Comparison of ENCODE assay signal across 34 mouse cellular contexts in the genomic region with DNA sequence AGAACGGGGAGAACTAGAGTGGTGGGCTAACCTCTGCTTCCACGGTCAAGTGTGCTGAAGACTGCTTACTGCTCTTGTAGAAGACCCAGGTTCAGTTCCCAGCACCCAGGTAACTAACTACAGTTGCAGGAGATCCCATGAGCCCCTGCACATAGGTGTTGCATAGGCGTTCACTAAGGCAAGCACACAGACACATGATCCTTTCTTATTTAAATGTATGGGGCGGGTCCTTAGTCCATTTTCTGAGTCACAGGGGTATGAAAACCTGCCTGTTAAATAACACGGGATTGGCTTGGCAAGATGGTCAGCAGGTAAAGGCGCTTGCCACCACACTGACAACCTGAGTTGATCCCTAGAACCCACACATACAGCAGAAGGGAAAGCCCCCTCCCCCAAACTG.
"Had no signal": no experiment of that assay in that cellular context is flagged by ENCODE, and none has a peak within 500 bp of the region (broad histone marks: within the 10 kb centered on the region; RNA-seq: fewer than 3 reads in every experiment).

No protein-coding gene starts in this region.

- H3K4me2 ChIP-seq: heart, embryonic 11.5 days; heart, embryonic 12.5 days; heart, embryonic 13.5 days; heart, embryonic 15.5 days; hindbrain, embryonic 12.5 days; hindbrain, embryonic 13.5 days; hindbrain, embryonic 14.5 days; hindbrain, embryonic 15.5 days; intestine, embryonic 15.5 days; kidney, embryonic 15.5 days had no signal

- H3K9me3 ChIP-seq: heart, embryonic 12.5 days; heart, embryonic 13.5 days; heart, embryonic 15.5 days; hindbrain, embryonic 10.5 days; hindbrain, embryonic 12.5 days; hindbrain, embryonic 13.5 days; hindbrain, embryonic 15.5 days; intestine, embryonic 15.5 days; kidney, embryonic 15.5 days had no signal

- H3K27me3 ChIP-seq: heart, embryonic 12.5 days; heart, embryonic 13.5 days; heart, embryonic 15.5 days; hindbrain, embryonic 12.5 days; hindbrain, embryonic 13.5 days; hindbrain, embryonic 15.5 days; intestine, embryonic 15.5 days; kidney, embryonic 15.5 days had no signal

- ATAC-seq: hindbrain, embryonic 16.5 days; hindbrain, postnatal 0 days; inflammation-experienced regulatory T-cells, adult 6 months; intestine, embryonic 15.5 days; intestine, embryonic 16.5 days; intestine, postnatal 0 days had no signal

- H3K36me3 ChIP-seq: hindbrain, embryonic 10.5 days; kidney, embryonic 15.5 days had no signal

- H3K4me3 ChIP-seq: heart, embryonic 12.5 days; heart, embryonic 13.5 days; heart, embryonic 15.5 days; hindbrain, embryonic 10.5 days; hindbrain, embryonic 12.5 days; hindbrain, embryonic 13.5 days; hindbrain, embryonic 15.5 days; intestine, embryonic 15.5 days; kidney, embryonic 15.5 days; layer of hippocampus, adult 2 months; left cerebral cortex, adult 2 months had no signal

- H3K27ac ChIP-seq: heart, embryonic 13.5 days; heart, embryonic 15.5 days; hindbrain, embryonic 10.5 days; hindbrain, embryonic 12.5 days; hindbrain, embryonic 13.5 days; hindbrain, embryonic 14.5 days; hindbrain, embryonic 15.5 days; hindbrain, postnatal 0 days; intestine, embryonic 15.5 days; kidney, embryonic 15.5 days; kidney, postnatal 0 days; layer of hippocampus, adult 2 months; left cerebral cortex, adult 2 months had no signal

- H3K9ac ChIP-seq: heart, embryonic 12.5 days; heart, embryonic 13.5 days; heart, embryonic 15.5 days; hindbrain, embryonic 12.5 days; hindbrain, embryonic 13.5 days; hindbrain, embryonic 14.5 days; hindbrain, embryonic 15.5 days; intestine, embryonic 15.5 days; kidney, embryonic 15.5 days had no signal

- DNase-seq: heart, postnatal 10 days; heart, postnatal 36 days; heart, postnatal 4 days; kidney, adult 11 months; kidney, adult 18-20 months; kidney, adult 2 months; kidney, adult 8-10 months; kidney, adult 9 months; kidney, postnatal 10 days; kidney, postnatal 14 days; kidney, postnatal 25 days; kidney, postnatal 36 days; kidney, postnatal 4 days; layer of hippocampus, adult 9-11 months; layer of hippocampus, postnatal 36 days had no signal
